Mouse (Mus musculus) neural tube, embryonic 15.5 days (tissue): ENCODE measurements at regions not wholly inside any gene's neighbourhood (a gene's known extent, or its start where the extent isn't known, plus 50 kb on each side); places are given as distances from the start of the nearest gene placed in this dataset.

Experiments
- ATAC-seq: fragments of 200-750 bp; cut with Nextera tagmentation; 2 replicates; pipeline ENCODE4 v1.8.0; 2017; ENCODE audit warnings: mild to moderate bottlenecking, moderate TSS enrichment, moderate library complexity; ENCODE audit not compliant: low FRiP score
- H3K27ac ChIP-seq: fragments of 300-500 bp; sonication (generic); replicated peaks from 2 replicates; pipeline ENCODE4 v1.5.1; 2015; ENCODE audit warnings: mild to moderate bottlenecking, inconsistent platforms
- H3K27me3 ChIP-seq: fragments of 300-500 bp; sonication (generic); replicated peaks from 2 replicates; pipeline ENCODE4 v1.6.1; 2015; ENCODE audit warnings: inconsistent platforms
- H3K36me3 ChIP-seq: fragments of 300-500 bp; sonication (generic); 2 replicates; pipeline ENCODE4 v1.6.1; 2015; ENCODE audit warnings: inconsistent platforms
- H3K4me1 ChIP-seq: fragments of 300-500 bp; sonication (generic); 2 replicates; pipeline ENCODE4 v1.6.1; 2015; ENCODE audit warnings: inconsistent platforms
- H3K4me2 ChIP-seq: fragments of 300-500 bp; sonication (generic); 2 replicates; pipeline ENCODE4 v1.6.1; 2015; ENCODE audit warnings: inconsistent platforms, mild to moderate bottlenecking, moderate library complexity
- H3K4me3 ChIP-seq: fragments of 300-500 bp; sonication (generic); replicated peaks from 2 replicates; pipeline ENCODE4 v1.5.1; 2015; ENCODE audit warnings: mild to moderate bottlenecking, inconsistent platforms
- H3K9ac ChIP-seq: fragments of 300-500 bp; sonication (generic); replicated peaks from 2 replicates; pipeline ENCODE4 v1.6.1; 2015; ENCODE audit warnings: mild to moderate bottlenecking, inconsistent platforms
- H3K9me3 ChIP-seq: fragments of 300-500 bp; sonication (generic); replicated peaks from 2 replicates; pipeline ENCODE4 v1.6.1; 2016; ENCODE audit warnings: inconsistent platforms
- WGBS: fragments of 180-500 bp; shearing (Covaris S2); methylation state at CpG from one replicate; pipeline ENCODE4 v1.1.7; 2015; ENCODE audit warnings: mixed read lengths; 5-methylcytosine and 5-hydroxymethylcytosine counted together

DNA sequence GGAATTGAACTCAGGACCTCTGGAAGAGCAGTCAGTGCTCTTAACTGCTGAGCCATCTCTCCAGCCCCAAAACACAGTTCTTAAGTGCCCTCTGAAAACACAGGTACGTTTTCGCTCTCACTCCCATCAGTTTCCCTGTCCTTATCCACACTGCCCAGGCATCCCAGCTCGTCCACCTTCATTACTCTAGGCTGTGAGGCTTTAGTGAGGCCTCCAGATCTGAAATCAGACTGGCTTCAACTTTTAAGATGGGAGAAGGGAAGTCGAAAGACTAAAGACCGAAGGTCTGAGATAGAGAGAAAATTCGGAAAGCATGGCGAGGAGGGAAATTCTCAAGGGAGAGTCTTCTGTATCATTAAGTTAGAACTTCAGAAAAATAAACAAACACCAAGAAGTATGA lies 54.8 kb upstream of the Tet2 start:
- Histone ChIP-seq H3K27me3 (no peaks in the 10 kb centered on the region), H3K4me3 (no peak overlapping the region), H3K4me2 (no peak overlapping the region), H3K9ac (no peak overlapping the region), H3K4me1 (peaks cover 8% of the 10 kb centered on the region), H3K36me3 (no peaks in the 10 kb centered on the region), H3K9me3 (no peaks in the 10 kb centered on the region), H3K27ac (0 out of 2 replicates have a peak overlapping the region, but pooled peaks have one; percentile 18)
- ATAC-seq, result no peak
- 95% methylated on average over 7 of the region's 7 CpGs for WGBS

DNA sequence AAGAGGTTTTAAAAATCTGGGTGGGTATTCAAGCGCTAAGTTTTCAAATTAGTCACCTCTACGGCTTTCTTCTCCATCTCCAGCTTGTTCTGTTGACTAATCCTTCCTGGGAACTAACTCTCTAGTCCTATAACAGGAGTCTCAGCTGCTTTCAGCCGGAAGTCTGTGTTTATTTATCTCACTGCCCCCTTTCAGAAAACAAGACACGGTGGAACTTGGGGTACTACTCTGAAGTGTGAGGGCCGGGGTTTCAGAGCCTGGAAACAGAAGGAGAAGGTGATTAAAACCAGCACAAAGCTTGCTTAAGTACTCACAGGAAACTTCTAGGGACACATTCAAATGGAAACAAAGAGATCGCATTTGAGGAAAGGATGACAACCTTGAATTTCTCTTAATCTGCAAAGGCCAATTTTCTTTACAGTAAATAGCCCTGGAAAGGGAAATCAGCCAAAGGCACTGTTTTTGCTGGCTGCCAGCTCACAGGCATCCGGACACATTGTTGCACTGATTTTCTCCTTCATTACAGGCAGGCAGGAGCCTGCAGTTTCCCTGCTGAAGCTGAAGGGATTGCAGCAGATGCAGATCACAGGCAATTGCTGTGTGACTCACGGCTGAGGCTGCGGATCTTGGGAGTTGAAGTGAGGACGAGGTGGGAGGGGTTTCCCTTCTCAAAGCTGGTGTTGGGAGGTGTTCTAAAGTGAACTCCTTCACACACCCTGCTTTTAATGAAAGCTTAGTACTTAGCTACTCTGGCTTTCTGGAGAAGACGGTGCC lies 55.7 kb upstream of the Tet2 start:
- H3K4me2 ChIP-seq, result peak overlapping the region; percentile 38
- WGBS, result 26% methylated on average over 11 of the region's 11 CpGs

DNA sequence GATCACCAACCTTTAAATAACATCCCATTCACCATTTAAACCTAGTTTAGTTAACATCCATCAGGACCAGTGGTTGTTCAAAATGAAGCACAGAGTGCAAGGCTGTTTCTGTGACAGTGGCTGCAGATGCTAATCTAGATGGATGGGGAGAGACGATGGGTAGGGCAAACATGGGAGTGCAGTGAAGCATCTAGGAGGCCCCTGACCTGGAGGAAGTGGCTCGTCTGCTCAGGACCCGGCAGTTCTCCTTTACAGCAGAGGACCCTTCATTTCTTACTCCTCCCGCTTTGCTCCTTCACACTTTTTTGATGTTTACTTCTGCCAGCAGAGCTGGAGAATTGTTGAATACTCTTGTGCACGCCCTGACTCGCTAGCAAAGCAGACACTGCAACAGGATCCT lies 60.5 kb upstream of the Tet2 start:
- no peak for ATAC-seq
- Histone ChIP-seq H3K27ac (no peak overlapping the region), H3K4me2 (no peak overlapping the region), H3K4me3 (no peak overlapping the region), H3K36me3 (no peaks in the 10 kb centered on the region), H3K27me3 (no peaks in the 10 kb centered on the region), H3K9me3 (no peaks in the 10 kb centered on the region), H3K9ac (no peak overlapping the region), H3K4me1 (peaks cover 8% of the 10 kb centered on the region)
- 89% methylated on average over 6 of the region's 6 CpGs for WGBS

More for the DNA sequence above, 55.7 kb upstream of the Tet2 start:
- no peaks in the 10 kb centered on the region for H3K9me3 ChIP-seq
- no peaks in the 10 kb centered on the region for H3K27me3 ChIP-seq
- peaks cover 8% of the 10 kb centered on the region for H3K4me1 ChIP-seq
- H3K9ac ChIP-seq, result no peak overlapping the region
- ATAC-seq, result peak; percentile 82; the same call in 1 of the 2 replicates
- no peak overlapping the region for H3K4me3 ChIP-seq
- H3K27ac ChIP-seq, result peak overlapping the region; percentile 14; the same call in 1 of the 2 replicates
- no peaks in the 10 kb centered on the region for H3K36me3 ChIP-seq

DNA sequence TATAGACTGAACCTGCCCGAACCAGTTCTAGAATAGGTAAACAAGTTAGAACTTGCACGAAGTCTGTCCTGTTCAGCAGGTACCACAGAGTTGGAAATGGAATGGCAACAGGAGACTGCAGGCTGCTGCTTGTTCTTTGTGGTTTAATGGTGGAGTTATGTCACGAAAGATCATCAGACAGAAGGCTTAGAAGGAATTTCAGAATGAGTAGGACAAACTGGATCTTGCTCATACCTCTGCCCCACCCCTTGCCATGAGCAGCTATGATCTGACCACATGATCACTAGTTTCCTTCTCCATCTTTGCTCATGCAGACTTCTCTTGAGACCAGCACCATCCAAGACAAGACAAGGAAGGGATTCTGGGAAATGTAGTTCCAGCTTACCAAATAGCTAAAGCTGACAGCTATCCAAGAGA lies 63.9 kb upstream of the Tet2 start:
- Histone ChIP-seq H3K4me1 (0 out of 2 replicates have a peak, but pooled peaks cover under 1% of the 10 kb centered on the region), H3K27ac (no peak overlapping the region), H3K36me3 (no peaks in the 10 kb centered on the region), H3K9ac (no peak overlapping the region), H3K4me2 (no peak overlapping the region), H3K27me3 (no peaks in the 10 kb centered on the region), H3K4me3 (no peak overlapping the region), H3K9me3 (no peaks in the 10 kb centered on the region)
- no peak for ATAC-seq
- WGBS, result 88% methylated on average over 3 of the region's 3 CpGs

DNA sequence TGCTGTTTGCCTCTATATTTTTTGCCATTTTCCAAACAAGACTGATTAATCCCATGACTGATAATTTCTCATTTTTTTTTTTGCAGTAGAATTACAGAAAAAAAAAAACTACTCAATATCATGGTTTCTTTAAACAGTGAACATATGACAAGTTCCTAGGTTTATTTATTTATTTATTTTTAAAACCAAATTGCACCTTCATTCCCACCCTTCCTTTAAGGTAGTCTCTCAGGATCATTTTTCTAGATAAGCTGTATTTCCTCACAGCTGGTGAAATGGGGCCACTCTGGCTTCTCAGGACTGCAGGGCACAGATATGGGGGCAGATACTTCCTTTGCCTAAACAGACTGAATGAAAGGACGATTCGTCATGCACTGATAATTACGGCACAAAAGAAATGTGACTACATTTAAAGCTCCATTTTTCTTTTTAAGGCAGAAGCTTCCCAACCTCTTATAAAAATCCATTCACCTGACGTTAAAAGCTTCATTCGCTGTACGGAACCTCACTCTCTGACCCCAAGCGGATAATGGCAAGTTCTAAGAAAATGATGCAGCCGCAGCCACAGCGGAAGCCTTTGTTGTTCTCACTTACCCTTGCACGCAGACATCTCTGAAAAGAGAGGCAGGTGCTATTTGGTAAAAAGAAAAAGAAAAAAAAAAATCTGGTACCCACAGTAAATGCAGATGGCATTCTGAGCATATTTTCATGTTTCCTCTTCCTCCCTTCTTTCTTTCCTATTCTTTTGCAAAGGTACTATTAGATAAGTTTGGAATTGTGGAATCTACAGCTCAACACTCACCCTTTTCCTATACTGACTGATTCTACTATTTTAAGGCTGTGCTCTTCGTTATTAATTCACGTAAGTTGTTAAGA lies 69.1 kb upstream of the Tet2 start:
- H3K27ac ChIP-seq, result peak overlapping the region; percentile 75
- WGBS, result 12% methylated on average over 12 of the region's 12 CpGs

DNA sequence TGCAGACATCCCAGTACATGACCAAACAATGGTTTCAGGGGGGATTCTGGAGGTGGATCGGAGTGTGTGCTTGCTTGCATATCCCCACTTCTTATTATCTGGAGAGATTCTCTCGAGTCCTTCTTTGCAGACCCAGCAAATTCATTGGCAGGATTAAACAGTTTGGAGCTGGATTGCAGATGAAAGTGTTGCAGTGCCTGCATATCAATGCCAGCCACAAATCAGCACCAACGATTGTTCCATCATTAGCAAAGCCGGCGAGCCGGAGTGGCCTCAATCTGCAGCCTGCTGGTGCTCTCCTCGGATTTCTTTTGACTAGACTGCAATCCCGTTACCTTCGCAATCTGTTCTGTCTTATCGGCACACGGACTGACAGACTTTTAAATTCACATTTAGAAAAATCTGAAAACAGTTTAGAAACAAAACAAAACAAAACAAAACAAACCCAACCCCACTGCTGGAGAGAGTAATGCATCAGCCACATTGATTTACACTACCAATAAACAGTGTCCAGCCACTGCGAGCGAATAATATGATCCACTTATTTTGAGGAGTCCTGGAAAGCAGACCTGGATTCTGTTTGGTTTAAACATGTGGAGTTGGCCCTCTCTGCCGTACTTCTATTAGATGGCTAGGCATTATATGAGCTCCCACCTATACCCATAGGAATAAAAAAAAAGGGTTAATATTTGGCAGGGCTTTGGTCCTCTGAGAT lies 69.9 kb upstream of the Tet2 start:
- Histone ChIP-seq H3K27me3 (no peaks in the 10 kb centered on the region), H3K4me1 (peaks cover 9% of the 10 kb centered on the region), H3K36me3 (no peaks in the 10 kb centered on the region), H3K27ac (peak overlapping the region; percentile 75), H3K4me3 (peak overlapping the region; percentile 29), H3K4me2 (peak overlapping the region; percentile 53), H3K9ac (peak overlapping the region; percentile 39), H3K9me3 (no peaks in the 10 kb centered on the region)
- ATAC-seq, result peak; percentile 82
- 16% methylated on average over 14 of the region's 14 CpGs for WGBS

More for the DNA sequence above, 69.1 kb upstream of the Tet2 start:
- Histone ChIP-seq H3K4me2 (peak overlapping the region; percentile 53), H3K9ac (peak overlapping the region; percentile 39), H3K4me3 (peak overlapping the region; percentile 29), H3K4me1 (peaks cover 9% of the 10 kb centered on the region), H3K9me3 (no peaks in the 10 kb centered on the region), H3K36me3 (no peaks in the 10 kb centered on the region), H3K27me3 (no peaks in the 10 kb centered on the region)
- ATAC-seq, result peak; percentile 51

DNA sequence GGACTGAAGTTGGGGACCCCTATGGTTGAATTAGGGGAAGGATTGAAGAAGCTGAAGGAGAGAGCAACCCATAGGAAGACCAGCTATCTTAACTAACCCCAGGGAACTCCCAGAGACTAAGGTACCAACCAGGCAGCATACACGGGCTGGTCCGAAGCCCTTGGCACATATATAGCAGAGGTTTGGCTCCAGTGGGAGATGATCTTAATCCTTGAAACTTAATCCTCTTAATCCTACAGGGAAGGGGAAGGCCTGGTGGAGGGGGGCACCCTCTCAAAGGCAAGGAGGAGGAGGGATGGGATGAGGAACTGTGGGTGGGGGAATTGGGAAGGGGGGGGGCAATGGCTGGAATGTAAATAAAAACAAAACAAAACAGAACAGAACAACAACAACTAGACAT lies 72.1 kb upstream of the Tet2 start:
- H3K4me2 ChIP-seq, result no peak overlapping the region
- H3K36me3 ChIP-seq, result no peaks in the 10 kb centered on the region
- ATAC-seq, result no peak
- no peaks in the 10 kb centered on the region for H3K9me3 ChIP-seq
- H3K4me1 ChIP-seq, result peaks cover 9% of the 10 kb centered on the region
- WGBS, result 86% methylated on average over 2 of the region's 2 CpGs
- no peak overlapping the region for H3K4me3 ChIP-seq
- no peaks in the 10 kb centered on the region for H3K27me3 ChIP-seq
- H3K9ac ChIP-seq, result no peak overlapping the region
- no peak overlapping the region for H3K27ac ChIP-seq

DNA sequence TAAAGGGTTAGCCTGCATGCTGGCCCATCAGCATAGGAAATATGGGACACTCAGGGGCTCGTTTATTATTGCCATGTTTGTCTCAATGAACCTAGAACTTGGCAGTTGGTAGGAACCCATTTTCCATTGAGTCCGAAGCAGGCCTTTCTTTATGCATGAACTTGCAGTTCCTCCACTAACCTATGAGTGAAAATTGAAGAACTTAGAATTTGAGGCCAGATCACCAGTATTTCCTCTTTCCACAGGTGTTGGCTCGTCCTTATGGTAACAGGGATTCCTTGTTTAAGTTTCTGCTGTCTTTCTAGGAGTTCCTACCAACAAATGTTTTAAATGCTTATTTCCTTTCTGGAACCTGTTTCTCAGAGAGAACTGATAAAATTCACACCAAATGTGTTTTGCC lies 73.6 kb upstream of the Tet2 start:
- Histone ChIP-seq H3K27ac (no peak overlapping the region), H3K36me3 (no peaks in the 10 kb centered on the region), H3K4me1 (peaks cover 9% of the 10 kb centered on the region), H3K4me3 (no peak overlapping the region), H3K9me3 (no peaks in the 10 kb centered on the region), H3K9ac (no peak overlapping the region), H3K4me2 (no peak overlapping the region), H3K27me3 (no peaks in the 10 kb centered on the region)
- 90% methylated on average over 3 of the region's 3 CpGs for WGBS
- ATAC-seq, result no peak

DNA sequence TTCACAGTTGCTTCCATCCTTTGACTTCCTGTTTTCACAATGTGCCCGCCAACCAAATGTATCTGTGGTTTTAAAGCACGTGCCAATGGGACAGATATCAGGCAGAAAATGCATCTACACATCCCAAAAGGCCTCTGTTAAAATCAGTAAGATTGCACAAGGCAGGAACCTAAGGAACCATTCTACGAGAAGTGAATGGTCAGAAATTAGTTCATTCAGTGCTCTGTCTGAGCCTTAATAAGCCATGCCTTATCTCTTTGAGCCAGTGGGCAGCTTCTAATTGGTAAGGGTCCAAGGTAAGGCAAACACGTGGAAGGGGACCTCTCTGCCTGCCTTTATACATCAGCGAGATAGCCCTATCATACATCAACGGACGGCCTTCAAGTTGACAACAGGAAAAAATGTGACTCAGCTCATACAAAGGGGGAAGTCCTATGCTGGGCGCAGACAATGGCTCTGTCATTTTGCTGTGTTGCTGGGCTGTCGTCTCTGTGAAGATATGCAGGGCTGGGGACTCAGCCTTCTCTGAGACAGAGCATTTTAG lies 78.3 kb upstream of the Tet2 start:
- no peak overlapping the region for H3K9ac ChIP-seq
- H3K27me3 ChIP-seq, result no peaks in the 10 kb centered on the region
- 65% methylated on average over 9 of the region's 9 CpGs for WGBS
- no peak for ATAC-seq
- no peak overlapping the region for H3K4me3 ChIP-seq
- H3K4me2 ChIP-seq, result no peak overlapping the region
- no peaks in the 10 kb centered on the region for H3K9me3 ChIP-seq
- H3K27ac ChIP-seq, result no peak overlapping the region
- H3K36me3 ChIP-seq, result no peaks in the 10 kb centered on the region
- no peaks in the 10 kb centered on the region for H3K4me1 ChIP-seq

DNA sequence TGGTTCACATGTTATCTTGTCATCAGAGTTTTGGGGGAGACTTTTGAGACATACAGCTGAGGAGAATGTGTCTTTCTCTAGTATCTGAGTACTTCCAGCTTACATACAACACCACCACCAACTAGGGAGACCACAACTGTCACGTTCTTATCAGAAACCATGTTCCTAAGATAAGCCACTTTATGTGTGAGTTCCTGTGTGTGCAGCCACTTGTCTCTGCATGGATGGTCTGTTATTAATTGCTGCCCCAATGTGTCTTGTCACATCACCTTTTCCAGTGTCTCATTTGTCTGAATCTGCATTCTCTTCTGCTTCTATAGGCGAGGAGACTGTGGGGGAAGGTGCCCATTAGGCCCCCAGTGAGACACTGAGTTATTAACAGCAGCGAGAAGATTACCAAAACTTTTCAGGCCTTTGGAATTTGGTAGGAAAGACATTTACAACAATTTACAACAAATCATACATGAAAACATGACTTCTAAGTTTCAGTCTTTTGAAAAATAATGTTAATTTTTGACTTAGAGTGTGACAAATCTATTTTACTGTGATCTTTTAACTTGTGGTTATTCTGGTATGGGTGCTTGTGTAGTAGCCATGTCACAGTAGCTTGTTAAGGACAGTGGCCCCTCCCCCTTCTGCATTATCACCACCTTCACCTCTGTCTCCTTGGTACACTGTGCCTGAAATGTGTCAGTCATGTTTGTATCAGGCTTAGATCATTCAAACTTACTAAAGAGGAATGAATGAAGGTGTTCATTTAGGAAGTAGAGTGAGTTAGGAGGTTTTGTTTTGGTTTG lies 79.3 kb upstream of the Tet2 start:
- Histone ChIP-seq H3K27ac (no peak overlapping the region), H3K4me3 (no peak overlapping the region), H3K9me3 (no peaks in the 10 kb centered on the region), H3K36me3 (no peaks in the 10 kb centered on the region), H3K4me2 (no peak overlapping the region), H3K9ac (no peak overlapping the region), H3K4me1 (no peaks in the 10 kb centered on the region), H3K27me3 (no peaks in the 10 kb centered on the region)
- WGBS, result 85% methylated on average over 3 of the region's 3 CpGs
- ATAC-seq, result no peak

DNA sequence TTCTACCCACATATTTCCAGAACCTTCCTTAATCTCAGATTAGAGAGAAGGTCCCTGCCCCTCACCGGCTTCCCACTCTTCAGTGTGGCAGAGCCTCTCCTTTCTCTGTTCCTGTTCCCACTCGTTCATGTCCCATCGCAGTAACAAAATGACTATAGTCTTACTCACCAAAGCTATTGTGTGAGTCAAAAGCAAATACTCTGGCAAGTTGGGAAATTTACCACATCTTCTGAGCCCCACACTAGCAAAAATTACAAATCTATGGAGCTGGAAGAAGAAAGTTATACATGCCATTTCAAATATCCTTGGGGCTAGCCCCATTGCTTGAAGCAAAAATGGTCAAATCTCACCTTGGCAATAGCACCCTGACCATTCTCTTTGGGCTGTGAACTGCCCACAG lies 80.1 kb upstream of the Tet2 start:
- ATAC-seq, result no peak
- H3K9me3 ChIP-seq, result no peaks in the 10 kb centered on the region
- H3K4me2 ChIP-seq, result no peak overlapping the region
- no peaks in the 10 kb centered on the region for H3K4me1 ChIP-seq
- 94% methylated on average over 3 of the region's 3 CpGs for whole genome bisulfite sequencing
- no peak overlapping the region for H3K9ac ChIP-seq
- H3K27ac ChIP-seq, result no peak overlapping the region
- no peaks in the 10 kb centered on the region for H3K27me3 ChIP-seq
- no peak overlapping the region for H3K4me3 ChIP-seq
- no peaks in the 10 kb centered on the region for H3K36me3 ChIP-seq
